Mouse (Mus musculus): ENCODE measurements around the gene Hgd.

Hgd gene

GRCm38 (mm10) chr16:37675326-37675725, 95.4 kb downstream of the Hgd start:
- DNase-seq (ENCODE audit: low spot score): no peak

DNA sequence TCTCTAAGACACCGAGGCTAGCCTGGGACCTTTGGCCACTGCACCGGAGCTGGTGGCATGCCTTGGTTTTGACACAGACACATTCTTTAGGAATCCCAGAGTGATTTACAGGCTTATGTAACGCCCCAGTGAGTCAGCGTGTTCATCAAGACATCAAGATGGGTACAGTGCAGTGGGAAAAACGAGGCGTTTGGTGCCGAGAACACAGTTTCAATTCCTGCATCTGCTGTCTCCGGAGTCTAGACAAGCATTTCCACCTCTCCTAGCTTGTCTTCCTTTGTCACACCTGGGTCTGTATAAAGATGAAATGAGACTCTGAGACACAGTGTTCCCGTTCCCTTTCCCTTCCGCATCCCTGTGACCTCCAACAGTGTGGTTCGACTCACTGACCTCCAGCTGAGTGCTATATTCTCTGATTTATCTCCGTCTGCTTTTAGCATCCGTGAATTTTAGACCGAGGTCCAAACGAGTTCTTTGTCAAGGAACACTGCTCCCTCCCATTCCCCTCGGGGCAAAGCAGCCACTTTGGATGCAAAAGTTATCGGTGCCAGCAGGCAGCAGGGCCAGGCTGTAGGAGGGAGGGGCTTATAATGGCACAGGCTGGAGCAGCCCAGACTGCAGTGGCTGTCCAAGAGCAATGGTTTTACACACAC, 96.2 kb downstream of the Hgd start:
- DNase-seq (ENCODE audit: low spot score): no peak

- DNase-seq (ENCODE audit: low spot score): no peak
Observed at GRCm38 (mm10) chr16:37676677-37677072, 96.7 kb downstream of the Hgd start.

- no peak for DNase-seq (ENCODE audit: low spot score)
Observed at GRCm38 (mm10) chr16:37677586-37677985, 97.6 kb downstream of the Hgd start.

GRCm38 (mm10) chr16:37680216-37680615, 100.3 kb downstream of the Hgd start:
- DNase-seq (ENCODE audit: low spot score): no peak

GRCm38 (mm10) chr16:37680831-37681230, 100.9 kb downstream of the Hgd start:
- no peak for DNase-seq (ENCODE audit: low spot score)

Data from urinary bladder, postnatal 25 days (tissue).